Mouse (Mus musculus): ENCODE results near the gene Crebrf. TPM values are rescaled to one million over a fixed set of nuclear protein-coding genes. Genes with fewer than 3 reads are reported as not detected.

Crebrf gene
- polyA plus RNA-seq, 1 experiment, result 10.5 TPM

DNA sequence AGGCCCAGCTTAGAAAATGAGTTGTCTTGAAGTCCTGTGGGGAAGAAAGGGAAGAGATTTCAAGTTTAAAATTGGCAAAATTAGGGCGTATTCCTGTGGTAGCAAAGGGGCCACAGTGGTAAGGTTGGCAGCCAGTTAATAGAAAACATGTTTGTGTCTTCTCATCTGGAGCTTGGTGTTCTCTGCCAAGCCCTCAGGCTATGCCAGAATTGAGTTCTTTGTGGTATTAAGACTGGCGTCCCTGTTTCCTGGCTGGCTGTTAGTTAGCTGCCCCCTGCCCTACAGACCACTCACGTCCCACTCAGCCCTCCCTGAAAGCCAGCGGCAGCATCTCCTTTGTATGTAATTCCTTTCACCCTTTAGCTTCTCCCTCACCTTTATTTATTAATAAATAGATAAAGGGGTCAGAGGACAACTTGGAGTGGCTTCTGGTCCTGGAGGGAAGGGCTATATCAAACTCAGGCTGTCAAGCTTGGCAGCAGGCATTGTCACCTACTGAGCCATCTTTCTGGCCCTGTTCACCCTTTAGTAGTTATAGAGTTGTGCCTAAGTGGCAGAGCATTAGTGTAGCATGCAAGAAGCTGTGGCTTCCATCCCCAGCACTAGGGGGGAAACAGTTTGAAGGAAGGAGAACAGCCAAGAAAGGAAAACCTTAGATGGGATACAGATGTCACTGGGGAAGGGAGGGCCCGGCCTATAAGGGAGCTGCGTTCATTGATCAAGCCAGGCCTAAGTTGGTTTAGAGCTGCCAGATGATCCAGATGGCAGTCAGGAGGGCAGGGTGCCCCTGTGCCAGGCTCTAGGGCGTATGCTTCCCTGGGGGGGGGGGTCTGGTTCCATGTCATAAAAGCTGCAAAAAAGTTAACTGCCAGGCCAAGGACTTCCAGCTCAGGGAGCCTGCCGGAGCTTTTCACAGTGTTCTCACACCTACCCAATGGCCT lies 26.4 kb upstream of the Crebrf start:
- H3K4me1 ChIP-seq (ENCODE audit: control insufficient read depth, insufficient read depth, low read length), result no peaks in the 10 kb centered on the region; the same call in 1 of the 2 replicates
- 59% methylated on average over 8 of the region's 8 CpGs for WGBS
- no peak for DNase-seq
- no peak overlapping the region for H3K4me3 ChIP-seq (replicated peaks; ENCODE audit: extremely low read depth, low read depth, low read length)
- TF ChIP-seq CTCF (IDR thresholded peaks at IDR 0.05; ENCODE audit: insufficient read depth, low read length) (no peak), POLR2A (IDR thresholded peaks at IDR 0.05; ENCODE audit: borderline replicate concordance, extremely low read depth, low read depth, low read length) (no peak)

DNA sequence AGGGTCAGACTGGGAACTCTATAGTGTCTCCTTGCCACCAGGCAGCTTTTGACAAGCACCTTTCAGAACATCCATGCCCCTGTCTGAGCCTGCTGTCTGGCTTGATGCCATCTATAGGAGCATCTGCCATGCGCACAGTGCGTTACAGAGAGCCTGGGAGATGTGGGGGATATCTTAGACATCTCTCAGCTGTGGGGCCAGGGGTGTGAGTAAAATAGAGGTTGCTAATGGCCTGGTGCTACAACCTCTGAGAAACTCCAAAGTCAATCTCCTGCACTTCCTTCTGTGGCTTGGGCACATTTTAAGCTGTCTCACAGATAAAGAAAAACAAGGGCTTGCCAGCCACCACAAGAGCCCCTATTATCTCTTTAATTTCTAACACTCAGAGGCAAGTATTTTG lies 25.6 kb upstream of the Crebrf start:
- 77% methylated on average over 2 of the region's 2 CpGs for WGBS
- H3K4me1 ChIP-seq (ENCODE audit: control insufficient read depth, insufficient read depth, low read length), result no peaks in the 10 kb centered on the region; the same call in 1 of the 2 replicates
- H3K4me3 ChIP-seq (replicated peaks; ENCODE audit: extremely low read depth, low read depth, low read length), result no peak overlapping the region
- TF ChIP-seq POLR2A (IDR thresholded peaks at IDR 0.05; ENCODE audit: borderline replicate concordance, extremely low read depth, low read depth, low read length), result no peak
- TF ChIP-seq CTCF (IDR thresholded peaks at IDR 0.05; ENCODE audit: insufficient read depth, low read length), result no peak
- DNase-seq, result no peak

GRCm38 (mm10) chr17:26690236-26690635 lies 25.2 kb upstream of the Crebrf start:
- no peak for TF ChIP-seq POLR2A (IDR thresholded peaks at IDR 0.05; ENCODE audit: borderline replicate concordance, extremely low read depth, low read depth, low read length)
- TF ChIP-seq CTCF (IDR thresholded peaks at IDR 0.05; ENCODE audit: insufficient read depth, low read length), result no peak
- DNase-seq, result no peak
- WGBS, result 72% methylated on average over 5 of the region's 5 CpGs
- H3K4me1 ChIP-seq (ENCODE audit: control insufficient read depth, insufficient read depth, low read length), result no peaks in the 10 kb centered on the region; the same call in 1 of the 2 replicates
- no peak overlapping the region for H3K4me3 ChIP-seq (replicated peaks; ENCODE audit: extremely low read depth, low read depth, low read length)

GRCm38 (mm10) chr17:26691110-26691509 lies 24.3 kb upstream of the Crebrf start:
- TF ChIP-seq CTCF (IDR thresholded peaks at IDR 0.05; ENCODE audit: insufficient read depth, low read length), result no peak
- TF ChIP-seq POLR2A (IDR thresholded peaks at IDR 0.05; ENCODE audit: borderline replicate concordance, extremely low read depth, low read depth, low read length), result no peak
- 67% methylated on average over 7 of the region's 7 CpGs for WGBS
- Histone ChIP-seq H3K4me1 (ENCODE audit: control insufficient read depth, insufficient read depth, low read length) (no peaks in the 10 kb centered on the region; the same call in 1 of the 2 replicates), H3K4me3 (replicated peaks; ENCODE audit: extremely low read depth, low read depth, low read length) (no peak overlapping the region)
- no peak for DNase-seq

DNA sequence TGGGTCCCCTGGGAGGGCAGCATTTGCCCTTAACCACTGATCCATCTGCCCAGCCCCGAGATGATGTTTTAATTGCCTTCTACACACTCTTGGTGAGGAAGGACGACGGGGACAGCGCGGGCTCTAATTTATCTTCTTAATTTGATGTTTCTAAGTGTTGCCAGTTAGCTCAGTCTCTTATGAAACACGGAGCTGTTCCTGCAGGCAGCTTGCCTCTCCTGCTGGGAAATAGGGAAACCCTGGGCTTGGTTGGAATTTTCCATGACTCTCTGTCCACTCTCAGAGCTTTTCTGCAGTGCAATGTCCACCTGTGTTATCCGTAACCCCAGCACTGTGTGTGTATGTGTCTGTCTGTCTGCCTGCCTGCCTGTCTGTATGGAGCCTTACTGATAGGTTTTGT lies 22.0 kb upstream of the Crebrf start:
- TF ChIP-seq CTCF (IDR thresholded peaks at IDR 0.05; ENCODE audit: insufficient read depth, low read length) (no peak), POLR2A (IDR thresholded peaks at IDR 0.05; ENCODE audit: borderline replicate concordance, extremely low read depth, low read depth, low read length) (no peak)
- H3K4me3 ChIP-seq (replicated peaks; ENCODE audit: extremely low read depth, low read depth, low read length), result no peak overlapping the region
- 58% methylated on average over 7 of the region's 7 CpGs for WGBS
- DNase-seq, result no peak
- H3K4me1 ChIP-seq (ENCODE audit: control insufficient read depth, insufficient read depth, low read length), result no peaks in the 10 kb centered on the region; the same call in 1 of the 2 replicates

- H3K4me3 ChIP-seq (replicated peaks; ENCODE audit: extremely low read depth, low read depth, low read length), result no peak overlapping the region
- 61% methylated on average over 7 of the region's 7 CpGs for WGBS
- DNase-seq, result no peak
- TF ChIP-seq CTCF (IDR thresholded peaks at IDR 0.05; ENCODE audit: insufficient read depth, low read length) (no peak), POLR2A (IDR thresholded peaks at IDR 0.05; ENCODE audit: borderline replicate concordance, extremely low read depth, low read depth, low read length) (no peak)
- no peaks in the 10 kb centered on the region; the same call in 1 of the 2 replicates for H3K4me1 ChIP-seq (ENCODE audit: control insufficient read depth, insufficient read depth, low read length)
Measured at GRCm38 (mm10) chr17:26694171-26694570, 21.3 kb upstream of the Crebrf start.

DNA sequence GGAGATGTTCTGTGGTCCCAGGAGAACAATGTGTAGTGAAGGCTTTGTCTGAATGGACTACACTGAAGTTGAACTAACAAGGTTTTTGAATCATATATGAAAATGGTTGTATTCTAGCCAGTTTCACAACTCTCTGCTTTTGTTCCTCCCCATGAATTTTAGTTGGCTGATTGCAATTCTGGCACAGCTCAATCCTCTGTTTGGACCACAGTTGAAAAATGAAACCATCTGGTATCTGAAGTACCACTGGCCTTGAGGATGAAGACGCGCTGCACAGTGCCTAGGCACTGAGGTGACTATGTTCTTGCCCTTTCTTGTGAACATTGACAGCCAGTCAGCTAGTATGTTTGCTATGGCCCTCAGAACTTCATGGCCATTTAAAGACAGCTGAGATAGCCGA lies 20.3 kb upstream of the Crebrf start:
- Histone ChIP-seq H3K4me3 (replicated peaks; ENCODE audit: extremely low read depth, low read depth, low read length) (no peak overlapping the region), H3K4me1 (ENCODE audit: control insufficient read depth, insufficient read depth, low read length) (no peaks in the 10 kb centered on the region; the same call in 1 of the 2 replicates)
- DNase-seq, result no peak
- WGBS, result 90% methylated on average over 3 of the region's 3 CpGs
- no peak for TF ChIP-seq POLR2A (IDR thresholded peaks at IDR 0.05; ENCODE audit: borderline replicate concordance, extremely low read depth, low read depth, low read length)
- TF ChIP-seq CTCF (IDR thresholded peaks at IDR 0.05; ENCODE audit: insufficient read depth, low read length), result no peak

DNA sequence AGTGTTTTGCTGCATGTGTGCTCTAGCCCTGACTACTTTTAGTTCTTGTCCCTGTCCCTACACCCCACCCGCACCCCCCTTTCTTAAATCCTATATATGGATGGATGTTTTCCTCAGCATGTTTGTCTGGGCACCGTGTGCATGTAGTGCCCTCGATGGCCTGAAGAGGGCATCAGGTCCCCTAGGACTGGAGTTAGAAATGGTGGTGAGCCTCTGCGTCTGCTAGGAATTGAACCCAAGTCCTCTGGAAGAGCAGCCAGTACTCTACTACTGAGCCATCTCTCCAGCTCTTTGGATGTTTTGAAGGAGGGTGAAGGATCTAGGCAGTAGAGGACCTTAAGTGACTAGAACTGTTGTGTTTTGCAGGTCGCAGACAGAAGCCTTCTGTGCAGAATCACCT lies 16.6 kb upstream of the Crebrf start:
- WGBS, result 87% methylated on average over 5 of the region's 5 CpGs
- DNase-seq, result no peak

DNA sequence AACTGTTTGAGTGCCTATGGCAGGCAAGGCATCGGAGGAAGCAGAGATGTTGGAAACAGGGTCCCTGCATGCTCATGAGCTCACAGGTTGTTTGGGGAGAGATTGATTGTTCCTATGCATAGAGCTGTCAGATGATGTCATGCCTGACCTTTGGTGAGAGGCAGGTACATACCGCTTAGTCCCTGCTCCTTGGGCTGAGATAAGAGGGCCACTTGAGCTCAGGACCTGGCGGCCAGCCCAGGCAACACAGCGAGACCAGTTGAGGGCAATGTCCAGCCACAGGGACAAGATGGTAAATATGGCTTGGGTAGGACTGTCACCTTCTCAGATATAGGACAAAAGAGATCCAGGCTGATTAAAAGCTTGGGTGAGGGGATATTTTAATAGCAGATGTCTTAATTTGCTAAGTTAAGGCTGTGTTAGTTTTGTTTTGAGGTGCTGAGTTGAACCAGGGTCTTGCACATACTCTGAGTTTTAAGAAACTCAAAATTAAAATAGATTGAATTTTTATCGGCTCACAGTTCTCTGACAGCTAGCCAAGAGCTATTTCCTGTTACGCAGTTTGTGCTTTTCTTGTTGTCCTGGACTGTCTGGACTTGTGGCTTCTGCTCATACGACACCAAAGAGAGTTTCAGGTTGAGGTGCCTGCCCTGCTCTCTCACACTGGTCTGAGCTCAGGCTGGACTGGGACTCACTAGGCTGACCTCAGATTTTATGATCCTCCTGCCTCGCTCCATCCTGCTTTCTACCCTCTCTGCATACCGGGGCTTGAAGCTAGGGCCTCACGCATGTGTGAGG lies 15.4 kb upstream of the Crebrf start:
- TF ChIP-seq CTCF (IDR thresholded peaks at IDR 0.05; ENCODE audit: insufficient read depth, low read length), result no peak
- TF ChIP-seq POLR2A (IDR thresholded peaks at IDR 0.05; ENCODE audit: borderline replicate concordance, extremely low read depth, low read depth, low read length), result no peak
- Histone ChIP-seq H3K4me1 (ENCODE audit: control insufficient read depth, insufficient read depth, low read length) (peaks cover 3% of the 10 kb centered on the region; the same call in 1 of the 2 replicates), H3K4me3 (replicated peaks; ENCODE audit: extremely low read depth, low read depth, low read length) (no peak overlapping the region)
- 72% methylated on average over 10 of the region's 10 CpGs for WGBS
- peak; percentile 81 for DNase-seq

More for the DNA sequence above, 16.6 kb upstream of the Crebrf start:
- no peak for TF ChIP-seq POLR2A (IDR thresholded peaks at IDR 0.05; ENCODE audit: borderline replicate concordance, extremely low read depth, low read depth, low read length)
- peak; percentile 61 for TF ChIP-seq CTCF (IDR thresholded peaks at IDR 0.05; ENCODE audit: insufficient read depth, low read length)
- H3K4me3 ChIP-seq (replicated peaks; ENCODE audit: extremely low read depth, low read depth, low read length), result no peak overlapping the region
- H3K4me1 ChIP-seq (ENCODE audit: control insufficient read depth, insufficient read depth, low read length), result peaks cover 3% of the 10 kb centered on the region; the same call in 1 of the 2 replicates
